Mouse (Mus musculus): ENCODE data around the gene Gldn.

Gene Gldn

GRCm38 (mm10) chr9:54286331-54286987, at the start of gene Gldn:
TSS of gene Gldn (plus strand) at chr9:54286486.
- DNase-seq = no peak

GRCm38 (mm10) chr9:54244869-54245665, 41.2 kb upstream of the Gldn start:
- DNase-seq = no peak

GRCm38 (mm10) chr9:54264754-54265153, 21.5 kb upstream of the Gldn start:
- DNase-seq = no peak

GRCm38 (mm10) chr9:54268010-54268409, 18.3 kb upstream of the Gldn start, which contains the start of gene Cyp19a1:
TSS of gene Cyp19a1 (minus strand) at chr9:54268110.
- DNase-seq = no peak

GRCm38 (mm10) chr9:54269987-54270386, 16.3 kb upstream of the Gldn start:
- DNase-seq = no peak

- no peak for DNase-seq
Observed at GRCm38 (mm10) chr9:54270889-54271288, 15.4 kb upstream of the Gldn start.

- DNase-seq = no peak
Observed at GRCm38 (mm10) chr9:54275283-54275682, 11.0 kb upstream of the Gldn start.

- DNase-seq = no peak
Observed at GRCm38 (mm10) chr9:54279046-54279589, 7.2 kb upstream of the Gldn start.

- no peak for DNase-seq
Observed at GRCm38 (mm10) chr9:54287804-54288203, 1.5 kb downstream of the Gldn start.

GRCm38 (mm10) chr9:54299389-54299788, 13.1 kb downstream of the Gldn start:
- DNase-seq = no peak

GRCm38 (mm10) chr9:54299792-54300191, 13.5 kb downstream of the Gldn start:
- DNase-seq = peak; percentile 11

- no peak for DNase-seq
Observed at GRCm38 (mm10) chr9:54301255-54301654, 15.0 kb downstream of the Gldn start.

- no peak for DNase-seq
Observed at GRCm38 (mm10) chr9:54308209-54308608, 21.9 kb downstream of the Gldn start.

GRCm38 (mm10) chr9:54308751-54309358, 22.6 kb downstream of the Gldn start:
- DNase-seq = no peak

GRCm38 (mm10) chr9:54316363-54316762, 30.1 kb downstream of the Gldn start:
- DNase-seq = no peak

- peak; percentile 24 for DNase-seq
Observed at GRCm38 (mm10) chr9:54323456-54323855, 37.2 kb downstream of the Gldn start.

GRCm38 (mm10) chr9:54329201-54329600, 42.9 kb downstream of the Gldn start:
- DNase-seq = no peak

- no peak for DNase-seq
Observed at GRCm38 (mm10) chr9:54335582-54335981, 49.3 kb downstream of the Gldn start.

GRCm38 (mm10) chr9:54336532-54337144, 50.4 kb downstream of the Gldn start:
- peak; percentile 50 for DNase-seq

GRCm38 (mm10) chr9:54342026-54342425, 55.7 kb downstream of the Gldn start:
- no peak for DNase-seq

GRCm38 (mm10) chr9:54356756-54357155, 70.5 kb downstream of the Gldn start:
- no peak for DNase-seq
